Mouse (Mus musculus): ENCODE results near the gene Abcb5.
A peak's percentile ranks its signal among the peaks of the same experiment; 100 is the strongest.

- TF ChIP-seq POLR2A (IDR thresholded peaks at IDR 0.05; ENCODE audit: borderline replicate concordance, low read depth, low read length) (no peak), CTCF (IDR thresholded peaks at IDR 0.05; ENCODE audit: low read depth, low read length) (0 out of 2 replicates have a peak, but pooled peaks have one; percentile 20)
These were observed 111.3 kb downstream of the Abcb5 start for GRCm38 (mm10) chr12:118854831-118855453.
